Mouse (Mus musculus): ENCODE measurements around the gene Ggnbp2.

Gene Ggnbp2

GRCm38 (mm10) chr11:84870337-84871043, at the start of gene Ggnbp2:
TSS of gene Ggnbp2 (minus strand) at chr11:84870817.
- peak; percentile 93 for DNase-seq (ENCODE audit: low spot score)

DNA sequence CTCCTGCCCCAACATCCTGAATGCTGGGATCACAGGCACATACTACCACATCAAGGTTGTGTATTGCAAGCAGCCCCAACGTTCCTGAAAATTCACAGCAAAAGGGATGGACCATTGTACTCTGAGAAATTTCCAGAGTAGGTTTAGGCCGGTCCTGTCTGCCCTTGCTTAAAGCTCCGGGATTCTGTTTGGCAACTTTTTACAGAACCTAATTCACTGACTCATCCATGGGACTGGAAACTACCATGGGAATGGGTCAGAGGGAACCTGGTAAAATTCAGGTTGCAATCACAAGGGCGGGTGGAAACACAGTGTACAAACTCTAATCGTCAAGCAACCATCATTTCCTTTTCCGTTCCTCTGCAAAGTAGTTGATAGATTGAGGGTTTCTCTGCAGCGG, 49.3 kb upstream of the Ggnbp2 start:
- no peak for DNase-seq (ENCODE audit: low spot score)

GRCm38 (mm10) chr11:84919276-84919675, 48.7 kb upstream of the Ggnbp2 start:
- no peak for DNase-seq (ENCODE audit: low spot score)

DNA sequence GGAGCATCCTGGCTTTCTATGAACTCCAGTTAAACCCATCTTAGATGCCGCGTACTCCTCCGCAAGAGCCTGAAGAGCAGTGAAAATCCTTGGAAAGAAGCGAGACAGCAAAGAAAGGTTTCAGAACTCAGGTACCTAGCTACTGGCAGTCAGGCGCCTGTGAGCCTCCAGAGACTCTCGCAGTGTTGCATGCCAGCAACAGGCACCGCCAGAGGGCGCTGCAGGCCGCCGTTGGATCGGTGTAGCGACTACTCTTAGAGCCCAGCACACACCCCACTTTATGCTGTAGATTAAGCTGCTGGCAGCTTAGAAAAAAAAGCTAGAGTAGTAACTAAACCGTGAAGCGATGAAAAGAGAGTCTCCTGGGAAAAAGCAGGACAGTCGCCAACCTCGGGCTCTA, 47.8 kb upstream of the Ggnbp2 start:
- DNase-seq (ENCODE audit: low spot score): peak; percentile 82

DNA sequence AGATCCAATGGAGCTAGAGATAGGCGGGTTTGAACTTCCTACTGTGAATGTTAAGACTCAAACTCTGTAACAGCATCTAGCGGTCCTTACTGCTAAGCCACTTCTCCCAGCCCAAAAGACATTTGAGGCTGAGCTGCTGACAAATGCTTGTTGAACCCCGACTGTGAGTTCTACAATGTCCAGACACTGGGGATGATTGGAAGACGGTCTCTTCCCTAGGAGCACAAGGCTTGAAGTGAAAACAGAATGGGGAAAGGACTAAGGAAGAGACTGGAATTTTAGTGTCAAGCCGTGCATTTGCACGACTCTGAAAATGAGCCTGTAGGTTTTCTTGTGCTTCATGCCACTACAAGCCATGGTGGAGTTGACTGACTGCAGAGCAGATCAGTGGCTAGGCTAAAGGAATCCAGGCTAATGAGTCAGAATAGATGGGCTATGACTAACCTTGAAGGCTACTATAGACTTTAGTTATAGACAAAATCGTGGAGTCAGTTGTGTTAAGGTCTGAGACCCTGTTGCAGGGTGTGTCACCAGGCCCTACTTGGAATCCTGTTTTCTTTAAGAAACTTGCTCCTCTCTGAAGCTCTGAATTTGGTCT, 46.2 kb upstream of the Ggnbp2 start:
- no peak for DNase-seq (ENCODE audit: low spot score)

GRCm38 (mm10) chr11:84916053-84916702, 45.6 kb upstream of the Ggnbp2 start, which contains the start of gene Znhit3:
TSS of gene Znhit3 (minus strand) at chr11:84916366.
- DNase-seq (ENCODE audit: low spot score): peak; percentile 70

- DNase-seq (ENCODE audit: low spot score): no peak
Observed at GRCm38 (mm10) chr11:84914673-84915072, 44.1 kb upstream of the Ggnbp2 start.

GRCm38 (mm10) chr11:84910411-84910810, 39.8 kb upstream of the Ggnbp2 start:
- no peak for DNase-seq (ENCODE audit: low spot score)

DNA sequence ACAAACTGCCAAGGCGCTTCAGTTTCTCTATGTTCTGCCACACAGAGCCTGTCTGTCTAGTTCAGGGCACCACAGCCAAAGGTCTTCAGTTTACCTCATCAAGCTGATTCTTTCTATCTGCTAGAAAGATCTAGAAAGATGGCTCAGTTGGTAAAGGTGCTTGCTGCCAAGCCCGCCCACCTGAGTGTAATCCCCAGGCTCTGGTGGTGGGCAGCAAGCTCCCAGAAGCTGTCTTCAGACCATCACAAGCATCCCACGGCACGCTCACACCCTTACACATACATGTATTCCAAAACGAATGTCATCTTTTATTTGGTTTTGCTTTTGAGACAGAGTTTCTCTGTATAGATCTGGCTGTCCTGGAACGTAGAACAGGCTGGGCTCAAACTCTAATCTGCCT, 37.9 kb upstream of the Ggnbp2 start:
- no peak for DNase-seq (ENCODE audit: low spot score)

- DNase-seq (ENCODE audit: low spot score): no peak
Observed at GRCm38 (mm10) chr11:84907081-84907480, 36.5 kb upstream of the Ggnbp2 start.

DNA sequence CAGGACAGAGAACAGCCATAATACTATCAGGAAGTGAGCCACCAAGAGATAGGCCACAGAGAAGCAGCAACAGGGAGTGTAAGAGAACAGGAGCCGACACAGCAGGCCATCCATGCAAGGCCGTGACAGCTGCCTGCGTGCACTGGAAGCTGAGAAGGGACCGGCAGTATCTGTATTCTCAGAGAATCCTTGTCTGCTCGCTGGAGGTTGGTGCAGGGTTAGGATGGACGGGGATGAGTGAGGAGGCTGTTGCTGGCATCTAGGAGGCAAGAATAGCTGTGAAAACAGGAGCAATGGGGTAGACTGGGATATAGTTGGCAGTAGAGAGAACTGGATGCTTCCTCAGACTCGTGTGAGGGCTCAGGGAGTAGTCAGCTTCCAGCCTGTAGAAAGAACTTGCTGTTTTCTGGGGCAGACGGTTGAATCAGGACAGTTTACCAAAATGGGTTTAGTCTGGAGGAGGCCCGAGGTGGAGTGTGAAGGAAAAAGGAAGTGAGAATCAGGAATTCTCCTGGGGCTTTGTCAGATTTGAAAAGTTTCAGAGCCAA, 34.1 kb upstream of the Ggnbp2 start:
- no peak for DNase-seq (ENCODE audit: low spot score)

DNA sequence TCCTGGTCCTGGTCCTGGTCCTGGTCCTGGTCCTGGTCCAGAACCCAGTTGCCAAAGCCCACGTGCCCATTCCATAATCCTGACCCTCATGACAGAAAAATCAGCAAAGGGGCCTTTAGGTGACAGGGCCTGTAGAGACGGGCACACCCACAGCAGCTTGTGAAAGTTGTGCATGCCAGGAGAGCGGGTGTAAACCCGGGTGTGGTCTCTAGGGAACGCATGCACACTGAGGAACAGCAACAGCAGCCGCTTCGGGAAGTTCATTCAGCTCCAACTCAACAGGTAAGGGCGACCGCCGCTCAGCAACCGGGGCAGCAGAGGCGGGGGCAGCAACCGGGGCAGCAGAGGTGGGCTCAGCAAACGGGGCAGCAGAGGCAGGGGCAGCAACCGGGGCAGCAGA, 22.5 kb upstream of the Ggnbp2 start:
- no peak for DNase-seq (ENCODE audit: low spot score)

- no peak for DNase-seq (ENCODE audit: low spot score)
Observed at GRCm38 (mm10) chr11:84891705-84892104, 21.1 kb upstream of the Ggnbp2 start.

GRCm38 (mm10) chr11:84889492-84889891, 18.9 kb upstream of the Ggnbp2 start:
- no peak for DNase-seq (ENCODE audit: low spot score)

- no peak for DNase-seq (ENCODE audit: low spot score)
Observed at GRCm38 (mm10) chr11:84888025-84888424, 17.4 kb upstream of the Ggnbp2 start.

GRCm38 (mm10) chr11:84886767-84887511, 16.3 kb upstream of the Ggnbp2 start:
- DNase-seq (ENCODE audit: low spot score): no peak

DNA sequence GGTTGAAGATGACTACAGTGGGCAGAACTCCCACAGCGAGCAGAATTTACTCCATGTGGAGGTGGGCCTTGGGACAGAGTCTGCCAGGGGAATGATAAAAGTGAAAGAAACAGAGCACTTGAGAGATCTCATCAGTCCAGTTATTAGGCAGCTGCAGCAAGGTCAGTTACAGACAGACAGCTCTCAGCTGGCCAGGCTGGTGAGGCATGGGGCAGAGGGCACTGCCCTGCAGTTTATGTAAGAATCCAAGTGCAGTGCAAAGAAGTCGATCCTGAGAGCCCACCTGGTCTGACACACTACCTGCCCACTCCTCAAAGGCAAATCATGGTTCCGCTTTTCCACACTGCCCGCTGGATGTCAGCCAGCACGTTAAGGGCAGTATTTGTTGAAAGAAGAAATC, 15.6 kb upstream of the Ggnbp2 start:
- no peak for DNase-seq (ENCODE audit: low spot score)

DNA sequence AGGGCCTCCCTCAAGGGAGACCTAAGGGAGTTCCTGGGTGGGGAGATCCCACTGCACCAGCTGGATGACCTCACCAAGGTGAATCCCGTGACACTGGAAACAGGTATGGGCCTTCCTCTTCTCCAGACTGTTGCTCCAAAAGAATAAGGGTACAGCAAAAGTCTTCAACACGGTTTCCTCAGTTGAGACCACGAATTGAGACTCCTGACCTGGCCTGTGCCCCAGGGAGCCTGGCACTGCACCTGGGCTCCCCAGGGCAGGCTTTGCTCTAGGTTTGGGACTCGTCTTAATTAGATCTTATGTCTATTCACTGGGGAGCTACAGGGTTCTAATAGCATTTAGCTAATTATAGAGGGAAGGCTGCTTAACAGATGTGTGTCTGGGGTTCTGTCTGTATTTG, 14.6 kb upstream of the Ggnbp2 start:
- no peak for DNase-seq (ENCODE audit: low spot score)

DNA sequence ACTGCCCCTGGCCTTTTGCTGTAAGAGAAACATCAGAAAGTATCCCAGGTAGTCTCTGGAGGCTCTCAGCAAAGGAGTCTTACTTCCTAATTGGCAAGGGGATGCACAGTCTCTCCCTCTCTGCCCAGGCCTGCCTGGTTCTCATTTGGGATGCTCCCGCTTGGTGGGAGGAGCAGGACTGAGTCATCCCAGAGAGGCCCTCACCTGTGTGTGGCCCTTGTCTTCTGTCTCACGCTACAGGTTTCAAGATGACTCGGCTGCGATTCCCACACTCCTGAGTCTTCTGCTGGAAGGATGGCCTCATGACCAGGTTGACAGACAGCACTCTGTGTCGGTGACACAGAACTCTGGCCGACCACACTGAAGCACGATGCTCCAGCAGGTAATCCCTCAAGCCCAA, 11.7 kb upstream of the Ggnbp2 start:
- DNase-seq (ENCODE audit: low spot score): no peak

DNA sequence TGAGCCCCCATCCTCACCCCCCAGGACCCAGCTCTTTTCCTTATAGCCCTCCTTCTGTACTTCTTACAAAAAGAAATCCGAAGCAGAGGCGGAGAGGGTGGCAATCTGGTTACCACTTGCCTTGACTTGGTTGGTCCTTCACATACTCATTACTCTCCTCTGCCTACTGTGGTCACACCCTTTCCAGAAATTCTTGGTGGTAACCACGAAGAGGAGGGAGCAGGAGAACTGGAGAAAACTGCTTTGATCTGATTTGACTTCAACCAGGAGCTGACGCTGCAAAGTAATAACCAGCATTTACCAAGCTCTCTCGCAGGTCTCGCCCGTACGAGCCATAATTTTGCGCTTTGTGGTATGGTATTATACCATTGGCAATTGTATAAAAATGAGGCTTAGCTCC, 10.4 kb upstream of the Ggnbp2 start:
- DNase-seq (ENCODE audit: low spot score): no peak

DNA sequence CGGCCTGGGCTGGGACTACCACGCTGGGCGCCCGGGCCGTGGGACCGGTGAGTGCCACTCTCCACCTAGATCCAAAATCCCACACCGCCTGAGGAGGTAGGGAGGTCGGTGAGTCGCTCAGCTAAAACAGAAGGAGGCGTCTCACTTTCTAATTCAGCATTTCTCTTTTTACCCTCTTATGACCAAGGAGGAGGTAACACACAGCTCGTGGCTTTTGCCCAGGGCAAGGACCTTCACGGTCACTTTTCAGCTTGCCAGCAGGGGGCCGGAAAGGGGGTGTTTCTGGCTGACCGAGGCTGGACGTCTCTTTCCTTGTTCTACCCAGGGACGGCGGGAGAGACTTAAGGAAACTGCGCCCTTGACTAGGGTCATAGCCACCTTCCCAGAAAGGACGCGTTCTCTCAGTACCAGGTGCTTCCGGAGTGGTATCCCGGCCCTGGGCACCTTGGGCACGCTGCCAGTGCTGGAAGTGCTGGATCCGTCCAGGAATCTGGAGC, 9.9 kb upstream of the Ggnbp2 start:
- peak; percentile 60 for DNase-seq (ENCODE audit: low spot score)

All from ovary, postnatal 36 days (tissue).